Mouse (Mus musculus) frontal cortex, adult 2 months (tissue): ENCODE data around the gene Olfr995. TPM values are rescaled to one million over a fixed set of nuclear protein-coding genes. Genes with fewer than 3 reads are reported as not detected.

Source experiments
- DNase-seq, 2 experiments: peaks; one replicate each; pipeline ENCODE4 v3.0.0; 2022; ENCODE audit warnings: low spot score in 1 of 2; ENCODE audit errors: extremely low spot score in 1 of 2
- polyA plus RNA-seq: library from polyadenylated mRNA; depleted of rRNA; stranded (reverse); fragments of >200 nt; gene quantifications from 2 replicates; pipeline ENCODE4 v1.2.3, GENCODE M21; 2012; rRNA removed

Olfr995 gene
- polyA plus RNA-seq: not detected in 2 replicates

- no peak for DNase-seq
These were observed at the start of gene Olfr995 for GRCm38 (mm10) chr2:85443539-85443938. TSS of gene Olfr995 (minus strand) at chr2:85443639.

- no peak for DNase-seq
These were observed 47.0 kb upstream of the Olfr995 start for GRCm38 (mm10) chr2:85490396-85490795.

DNA sequence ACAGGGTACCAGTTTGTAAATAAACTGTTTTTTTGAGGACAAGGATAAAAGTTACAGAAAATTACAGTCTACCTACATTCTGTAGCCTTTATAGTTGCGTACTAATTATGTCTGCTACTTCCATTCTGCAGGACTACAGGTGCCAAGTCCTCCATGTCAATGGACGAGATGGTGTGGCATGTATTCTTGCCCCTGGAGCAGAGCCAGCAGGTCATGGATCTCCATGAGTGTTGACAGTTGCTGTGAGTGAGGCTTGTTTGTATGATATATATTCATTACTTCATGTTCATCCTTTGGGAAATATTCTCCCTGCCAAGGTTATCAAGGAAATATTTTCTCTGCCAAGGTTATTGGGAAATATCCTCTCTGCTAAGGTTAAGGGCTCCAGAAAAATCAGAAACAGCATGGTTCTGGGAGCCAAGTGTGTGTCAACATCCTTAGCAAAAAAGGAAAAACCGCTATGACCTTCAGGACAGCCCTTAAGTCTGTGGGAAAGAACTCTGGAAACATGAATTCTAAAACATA, 23.4 kb upstream of the Olfr995 start:
- DNase-seq: no peak

DNA sequence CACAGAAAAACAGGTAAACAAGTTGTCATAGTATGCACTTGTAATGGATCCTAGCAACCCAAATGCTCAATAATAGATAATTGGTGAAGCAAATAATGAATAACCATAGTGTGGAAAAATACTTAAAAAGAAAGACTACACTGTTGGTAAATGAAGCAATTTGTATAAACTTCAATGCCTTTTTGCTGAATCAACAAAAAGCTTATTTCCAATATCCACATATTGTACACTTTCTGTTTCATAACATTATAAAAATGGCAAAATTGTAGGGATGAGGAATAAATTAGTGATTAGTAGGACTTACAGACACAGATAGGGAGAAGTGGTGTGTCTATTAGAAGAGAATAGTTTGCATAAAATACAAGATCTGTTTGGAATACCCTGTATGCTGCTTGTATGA, 893 bp downstream of the Olfr995 start:
- DNase-seq: no peak

- DNase-seq: no peak
These were observed 7.1 kb downstream of the Olfr995 start, which contains the start of gene Olfr994 for GRCm38 (mm10) chr2:85436351-85436750. TSS of gene Olfr994 (minus strand) at chr2:85436451.

- peak; percentile 43 to 45 for DNase-seq
These were observed 17.5 kb downstream of the Olfr995 start for GRCm38 (mm10) chr2:85425893-85426292.

- DNase-seq: no peak
These were observed 28.7 kb downstream of the Olfr995 start, which contains the start of gene Olfr993 for GRCm38 (mm10) chr2:85414777-85415176. TSS of gene Olfr993 (minus strand) at chr2:85414877.

DNA sequence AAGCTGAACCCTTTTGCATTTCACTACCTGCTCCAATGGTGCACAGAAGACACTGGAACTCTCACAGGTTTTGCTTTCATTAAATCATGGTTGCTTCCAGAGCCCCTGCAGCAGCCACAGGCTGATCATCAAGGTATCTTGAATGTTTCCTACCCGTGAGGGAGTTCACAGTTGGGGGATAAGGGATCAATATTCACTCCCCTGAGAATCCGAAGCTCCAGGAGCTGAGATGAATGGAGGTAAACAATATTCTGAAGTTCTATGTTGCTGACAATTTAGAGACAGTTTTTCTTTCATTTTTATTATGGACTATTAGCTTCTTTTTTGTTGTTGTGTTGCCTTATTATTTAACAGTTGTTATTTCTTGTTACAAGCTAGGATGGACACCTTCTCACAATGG, 34.1 kb downstream of the Olfr995 start, which contains the start of gene Olfr992:
TSS of gene Olfr992 (minus strand) at position 101 of the 400 bp plus-strand sequence.
- no peak for DNase-seq

Other genes with a start within 250 kb of the Olfr995 start
- gene Lrrc55, start 246.4 kb downstream of the Olfr995 start, polyA plus RNA-seq: 63.6 and 64.7 TPM in 2 replicates
- gene Olfr987, start 104.3 kb downstream of the Olfr995 start, polyA plus RNA-seq: 0.06 and 0.08 TPM in 2 replicates
- not detected in 2 replicates for gene Olfr988, start 80.4 kb downstream of the Olfr995 start, polyA plus RNA-seq
- not detected in 2 replicates for gene Olfr992, start 34.2 kb downstream of the Olfr995 start, polyA plus RNA-seq
- gene Olfr993, start 28.8 kb downstream of the Olfr995 start, polyA plus RNA-seq: not detected in 2 replicates
- gene Olfr994, start 7.2 kb downstream of the Olfr995 start, polyA plus RNA-seq: 0.12 and 0.19 TPM in 2 replicates
- gene 4833423E24Rik, start 75.4 kb upstream of the Olfr995 start, polyA plus RNA-seq: not detected in 2 replicates
- not detected in 2 replicates for gene Olfr996, start 135.6 kb upstream of the Olfr995 start, polyA plus RNA-seq
- not detected in 2 replicates for gene Olfr998, start 145.3 kb upstream of the Olfr995 start, polyA plus RNA-seq
- not detected in 2 replicates for gene Olfr1000, start 168.3 kb upstream of the Olfr995 start, polyA plus RNA-seq
- gene Olfr1002, start 207.1 kb upstream of the Olfr995 start, polyA plus RNA-seq: not detected in 2 replicates
- not detected in 2 replicates for gene Olfr154, start 220.8 kb upstream of the Olfr995 start, polyA plus RNA-seq
- gene Olfr1006, start 235.1 kb upstream of the Olfr995 start, polyA plus RNA-seq: not detected in 2 replicates
- gene Olfr1008, start 245.8 kb upstream of the Olfr995 start, polyA plus RNA-seq: not detected in 2 replicates